Mouse (Mus musculus): Measurements from ENCODE around the gene Kalrn. TPM values are rescaled to one million over a fixed set of nuclear protein-coding genes. Genes with fewer than 3 reads are reported as not detected.

Kalrn gene
- polyA plus RNA-seq, 1 experiment from 2014 or later: 11.0 TPM

GRCm38 (mm10) chr16:34154903-34155302 is 418.4 kb downstream of the Kalrn start:
- DNase-seq (ENCODE audit: extremely low spot score, low spot score): no peak
- WGBS: 91% methylated on average over 3 of the region's 3 CpGs
- Histone ChIP-seq H3K9me3 (no peaks in the 10 kb centered on the region), H3K36me3 (replicated peaks) (peaks cover 5% of the 10 kb centered on the region; the same call in 1 of the 2 replicates), H3K27ac (no peak overlapping the region), H3K27me3 (ENCODE audit: poor library complexity, severe bottlenecking) (no peaks in the 10 kb centered on the region), H3K4me1 (peaks cover 7% of the 10 kb centered on the region; the same call in 1 of the 2 replicates), H3K4me3 (no peak overlapping the region)

GRCm38 (mm10) chr16:34151528-34152071 is 421.7 kb downstream of the Kalrn start:
- Histone ChIP-seq H3K9me3 (no peaks in the 10 kb centered on the region), H3K27me3 (ENCODE audit: poor library complexity, severe bottlenecking) (no peaks in the 10 kb centered on the region), H3K27ac (no peak overlapping the region), H3K4me3 (no peak overlapping the region), H3K4me1 (peaks cover 7% of the 10 kb centered on the region; the same call in 1 of the 2 replicates), H3K36me3 (replicated peaks) (peaks cover 5% of the 10 kb centered on the region; the same call in 1 of the 2 replicates)
- no peak for DNase-seq (ENCODE audit: extremely low spot score, low spot score)
- 85% methylated on average over 3 of the region's 3 CpGs for WGBS

DNA sequence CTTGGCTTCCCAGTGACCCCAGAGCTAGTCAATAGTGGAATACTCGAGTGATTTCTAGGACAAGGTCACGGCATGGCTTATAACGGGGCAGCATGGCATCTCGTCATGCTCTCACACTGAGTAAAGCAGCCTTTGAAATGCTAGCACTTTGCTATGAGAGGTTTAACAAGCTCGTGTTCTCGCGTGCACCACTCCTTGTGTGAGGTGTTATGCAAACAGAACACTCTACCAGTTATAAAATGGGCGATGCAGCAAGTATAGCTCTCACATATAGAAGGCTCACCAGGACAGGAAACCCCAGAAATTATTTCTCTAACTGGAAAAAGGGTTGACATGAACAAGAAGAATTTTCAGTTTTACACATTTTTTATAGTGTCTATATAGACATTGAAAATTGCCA is 431.7 kb downstream of the Kalrn start:
- 90% methylated on average over 8 of the region's 8 CpGs for WGBS
- Histone ChIP-seq H3K27me3 (ENCODE audit: poor library complexity, severe bottlenecking) (no peaks in the 10 kb centered on the region), H3K9me3 (no peaks in the 10 kb centered on the region), H3K27ac (no peak overlapping the region), H3K36me3 (replicated peaks) (no peaks in the 10 kb centered on the region), H3K4me3 (no peak overlapping the region), H3K4me1 (peaks cover 18% of the 10 kb centered on the region)
- no peak for DNase-seq (ENCODE audit: extremely low spot score, low spot score)

DNA sequence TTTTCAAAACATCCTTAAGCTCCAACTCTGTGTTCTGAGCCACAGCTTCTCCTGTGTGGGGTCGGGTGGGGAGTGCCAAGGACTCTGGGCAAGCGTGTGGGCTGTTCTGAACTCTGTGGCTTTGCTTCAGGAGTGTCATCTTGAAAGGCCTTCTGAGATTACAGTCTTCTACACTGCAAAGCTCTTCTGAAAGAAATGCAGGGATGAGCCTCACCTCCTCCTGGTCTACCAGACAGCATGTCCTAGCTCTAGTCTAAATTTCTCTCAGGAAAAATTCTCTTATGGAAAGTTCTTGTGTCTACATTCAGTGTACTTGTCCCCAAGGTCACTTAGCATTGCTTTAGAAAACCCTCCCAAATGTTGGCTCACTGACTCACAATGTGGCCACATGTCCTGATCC is 438.3 kb downstream of the Kalrn start:
- Histone ChIP-seq H3K4me3 (no peak overlapping the region), H3K4me1 (no peaks in the 10 kb centered on the region), H3K27me3 (ENCODE audit: poor library complexity, severe bottlenecking) (no peaks in the 10 kb centered on the region), H3K27ac (no peak overlapping the region), H3K9me3 (no peaks in the 10 kb centered on the region), H3K36me3 (replicated peaks) (no peaks in the 10 kb centered on the region; the same call in 1 of the 2 replicates)
- DNase-seq (ENCODE audit: extremely low spot score, low spot score): no peak
- 94% methylated on average over 2 of the region's 2 CpGs for WGBS

- Histone ChIP-seq H3K27me3 (ENCODE audit: poor library complexity, severe bottlenecking) (no peaks in the 10 kb centered on the region), H3K9me3 (no peaks in the 10 kb centered on the region), H3K36me3 (replicated peaks) (no peaks in the 10 kb centered on the region; the same call in 1 of the 2 replicates), H3K27ac (no peak overlapping the region), H3K4me1 (no peaks in the 10 kb centered on the region), H3K4me3 (no peak overlapping the region)
- WGBS: 74% methylated on average over 3 of the region's 3 CpGs
- no peak for DNase-seq (ENCODE audit: extremely low spot score, low spot score)
These were observed 438.7 kb downstream of the Kalrn start for GRCm38 (mm10) chr16:34134628-34135027.

DNA sequence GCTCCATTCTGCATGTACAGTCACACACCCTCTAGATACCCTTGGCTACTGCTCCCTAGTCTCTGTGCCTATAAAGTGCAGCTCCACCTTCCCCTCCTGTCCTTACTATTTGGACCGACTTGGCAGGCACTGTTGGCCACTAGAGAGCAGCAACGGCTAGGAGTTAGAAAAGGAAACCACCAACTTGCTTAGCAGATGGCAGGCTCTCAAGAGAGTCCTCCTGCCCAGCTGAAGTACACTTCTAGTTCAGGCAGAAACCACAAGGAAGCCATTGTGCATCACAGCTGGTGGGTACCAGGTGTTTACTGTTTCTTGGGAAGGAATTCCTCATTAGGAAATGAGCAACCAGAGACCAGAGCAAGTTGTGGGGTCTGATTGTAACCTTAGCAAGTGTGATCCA is 447.7 kb downstream of the Kalrn start:
- no peaks in the 10 kb centered on the region for H3K9me3 ChIP-seq
- H3K36me3 ChIP-seq (replicated peaks): no peaks in the 10 kb centered on the region
- no peak overlapping the region for H3K4me3 ChIP-seq
- WGBS: 12% methylated on average over 2 of the region's 2 CpGs
- H3K27me3 ChIP-seq (ENCODE audit: poor library complexity, severe bottlenecking): no peaks in the 10 kb centered on the region
- DNase-seq (ENCODE audit: extremely low spot score, low spot score): peak; percentile 57
- peaks cover 14% of the 10 kb centered on the region for H3K4me1 ChIP-seq
- H3K27ac ChIP-seq: no peak overlapping the region

DNA sequence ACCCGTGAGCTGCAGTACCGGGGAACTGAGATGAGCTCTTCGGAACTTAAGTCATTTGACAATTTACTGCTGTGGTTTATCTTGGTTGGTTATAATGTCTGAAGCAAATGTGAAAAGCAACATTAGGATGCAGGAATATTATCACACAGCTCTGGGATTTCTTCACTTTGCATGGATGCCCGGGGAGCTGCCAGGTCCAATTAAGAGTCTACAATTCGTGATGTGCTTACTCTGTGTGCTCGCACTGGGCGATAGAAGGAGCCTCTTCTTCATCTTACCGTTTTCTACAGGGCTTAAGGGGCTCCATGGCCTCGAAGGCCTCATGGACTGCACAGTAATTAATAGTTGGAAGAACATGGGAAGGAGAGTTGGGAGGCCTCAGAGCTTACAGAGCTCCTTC is 450.8 kb downstream of the Kalrn start:
- no peak overlapping the region for H3K27ac ChIP-seq
- DNase-seq (ENCODE audit: extremely low spot score, low spot score): no peak
- H3K4me1 ChIP-seq: peaks cover 14% of the 10 kb centered on the region
- no peaks in the 10 kb centered on the region for H3K27me3 ChIP-seq (ENCODE audit: poor library complexity, severe bottlenecking)
- no peaks in the 10 kb centered on the region for H3K36me3 ChIP-seq (replicated peaks)
- WGBS: 90% methylated on average over 9 of the region's 9 CpGs
- H3K4me3 ChIP-seq: no peak overlapping the region
- H3K9me3 ChIP-seq: no peaks in the 10 kb centered on the region

DNA sequence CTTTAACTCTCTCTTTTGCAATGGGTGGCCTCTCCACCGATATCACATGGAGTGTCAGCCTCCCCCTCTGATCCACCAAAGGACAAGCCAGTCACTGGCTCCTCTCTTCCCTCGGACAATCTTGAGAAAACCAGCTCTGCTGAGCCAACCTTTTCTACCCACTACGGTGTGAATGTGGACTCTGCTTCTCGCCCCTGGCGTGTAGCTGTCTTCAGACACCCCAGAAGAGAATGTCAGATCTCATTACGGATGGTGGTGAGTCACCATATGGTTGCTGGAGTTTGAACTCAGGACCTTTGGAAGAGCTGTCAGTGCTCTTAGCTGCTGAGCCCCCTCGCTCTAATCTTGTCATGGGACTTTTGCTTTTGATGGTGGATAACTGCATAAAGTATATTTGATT is 452.0 kb downstream of the Kalrn start:
- no peaks in the 10 kb centered on the region for H3K9me3 ChIP-seq
- H3K27ac ChIP-seq: no peak overlapping the region
- H3K36me3 ChIP-seq (replicated peaks): no peaks in the 10 kb centered on the region
- 89% methylated on average over 7 of the region's 7 CpGs for WGBS
- peaks cover 13% of the 10 kb centered on the region for H3K4me1 ChIP-seq
- no peak overlapping the region for H3K4me3 ChIP-seq
- no peak for DNase-seq (ENCODE audit: extremely low spot score, low spot score)
- no peaks in the 10 kb centered on the region for H3K27me3 ChIP-seq (ENCODE audit: poor library complexity, severe bottlenecking)

DNA sequence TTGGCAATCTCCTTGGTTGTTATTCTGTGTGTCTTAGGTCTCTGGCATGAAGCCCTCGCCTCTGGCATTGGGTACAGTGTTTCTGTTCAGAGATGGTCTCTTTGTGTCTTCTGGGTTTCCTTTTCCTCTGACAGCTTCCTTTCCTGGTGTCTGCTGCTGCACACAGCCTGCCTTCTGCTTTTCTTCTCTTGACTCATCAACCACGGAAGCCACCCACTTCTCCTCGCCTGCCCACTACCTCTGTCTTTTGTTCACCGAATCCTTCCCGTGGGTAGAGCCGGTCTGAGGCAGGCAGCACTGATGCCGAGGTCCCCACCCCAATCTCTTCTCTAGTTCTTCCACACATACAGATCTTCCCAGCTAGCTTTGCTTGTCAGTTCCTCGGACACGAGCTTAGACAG is 452.5 kb downstream of the Kalrn start:
- peaks cover 8% of the 10 kb centered on the region for H3K4me1 ChIP-seq
- no peaks in the 10 kb centered on the region for H3K36me3 ChIP-seq (replicated peaks)
- no peaks in the 10 kb centered on the region for H3K9me3 ChIP-seq
- no peak for DNase-seq (ENCODE audit: extremely low spot score, low spot score)
- H3K27me3 ChIP-seq (ENCODE audit: poor library complexity, severe bottlenecking): no peaks in the 10 kb centered on the region
- H3K27ac ChIP-seq: no peak overlapping the region
- 82% methylated on average over 9 of the region's 9 CpGs for WGBS
- no peak overlapping the region for H3K4me3 ChIP-seq

GRCm38 (mm10) chr16:34119844-34120243 is 453.5 kb downstream of the Kalrn start:
- Histone ChIP-seq H3K4me3 (no peak overlapping the region), H3K36me3 (replicated peaks) (no peaks in the 10 kb centered on the region), H3K27ac (no peak overlapping the region), H3K9me3 (no peaks in the 10 kb centered on the region), H3K27me3 (ENCODE audit: poor library complexity, severe bottlenecking) (no peaks in the 10 kb centered on the region), H3K4me1 (no peaks in the 10 kb centered on the region)
- WGBS: 88% methylated on average over 7 of the region's 7 CpGs
- DNase-seq (ENCODE audit: extremely low spot score, low spot score): no peak

DNA sequence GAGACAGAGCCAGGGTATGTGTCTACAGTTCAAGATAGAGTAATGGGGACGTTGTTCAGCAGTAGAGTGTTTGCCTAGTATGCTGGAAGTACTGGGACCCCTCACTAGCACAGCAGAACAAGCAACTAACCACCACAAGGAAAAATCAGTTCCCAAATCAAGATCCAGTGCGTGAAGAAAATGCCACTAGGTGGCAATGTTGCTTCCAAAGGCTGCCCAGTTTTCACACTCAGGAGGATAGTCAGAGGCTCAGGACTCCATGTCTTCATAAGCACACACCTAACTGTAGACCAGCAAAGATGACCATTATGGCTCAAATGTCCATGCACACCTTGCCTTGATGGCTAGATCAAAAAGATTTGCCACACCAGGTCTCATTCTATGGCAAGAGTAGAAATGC is 454.0 kb downstream of the Kalrn start:
- no peak for DNase-seq (ENCODE audit: extremely low spot score, low spot score)
- no peaks in the 10 kb centered on the region for H3K36me3 ChIP-seq (replicated peaks)
- no peaks in the 10 kb centered on the region for H3K9me3 ChIP-seq
- no peak overlapping the region for H3K4me3 ChIP-seq
- H3K4me1 ChIP-seq: no peaks in the 10 kb centered on the region
- 33% methylated on average over 2 of the region's 2 CpGs for WGBS
- no peaks in the 10 kb centered on the region for H3K27me3 ChIP-seq (ENCODE audit: poor library complexity, severe bottlenecking)
- no peak overlapping the region for H3K27ac ChIP-seq

DNA sequence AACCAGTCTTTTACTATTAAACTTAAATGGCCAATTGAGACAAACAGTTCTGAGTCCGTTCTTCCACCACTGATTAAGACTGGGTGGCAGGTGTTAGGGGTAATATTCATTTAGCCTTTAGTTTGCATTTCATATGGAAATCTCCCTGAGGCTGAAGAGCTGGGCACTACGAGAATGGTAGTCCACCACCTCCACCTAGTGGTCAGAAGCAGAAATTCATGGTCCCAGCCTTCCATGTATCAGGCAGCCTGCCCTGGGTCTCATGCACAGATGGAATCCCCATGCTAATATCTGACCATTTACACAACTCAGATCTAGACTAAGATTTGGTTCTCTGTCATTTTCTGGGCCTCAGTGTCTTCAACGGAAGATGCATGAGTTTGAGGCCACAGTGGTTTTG is 458.7 kb downstream of the Kalrn start:
- WGBS: 4% methylated on average over 3 of the region's 3 CpGs
- H3K27me3 ChIP-seq (ENCODE audit: poor library complexity, severe bottlenecking): no peaks in the 10 kb centered on the region
- H3K9me3 ChIP-seq: no peaks in the 10 kb centered on the region
- H3K36me3 ChIP-seq (replicated peaks): no peaks in the 10 kb centered on the region
- peak; percentile 60 for DNase-seq (ENCODE audit: extremely low spot score, low spot score)
- H3K27ac ChIP-seq: no peak overlapping the region
- H3K4me3 ChIP-seq: no peak overlapping the region
- no peaks in the 10 kb centered on the region for H3K4me1 ChIP-seq

GRCm38 (mm10) chr16:34113150-34113549 is 460.2 kb downstream of the Kalrn start:
- Histone ChIP-seq H3K27me3 (ENCODE audit: poor library complexity, severe bottlenecking) (no peaks in the 10 kb centered on the region), H3K4me3 (no peak overlapping the region), H3K4me1 (no peaks in the 10 kb centered on the region), H3K27ac (no peak overlapping the region), H3K36me3 (replicated peaks) (no peaks in the 10 kb centered on the region), H3K9me3 (no peaks in the 10 kb centered on the region)
- no peak for DNase-seq (ENCODE audit: extremely low spot score, low spot score)
- WGBS: 92% methylated on average over 9 of the region's 9 CpGs

DNA sequence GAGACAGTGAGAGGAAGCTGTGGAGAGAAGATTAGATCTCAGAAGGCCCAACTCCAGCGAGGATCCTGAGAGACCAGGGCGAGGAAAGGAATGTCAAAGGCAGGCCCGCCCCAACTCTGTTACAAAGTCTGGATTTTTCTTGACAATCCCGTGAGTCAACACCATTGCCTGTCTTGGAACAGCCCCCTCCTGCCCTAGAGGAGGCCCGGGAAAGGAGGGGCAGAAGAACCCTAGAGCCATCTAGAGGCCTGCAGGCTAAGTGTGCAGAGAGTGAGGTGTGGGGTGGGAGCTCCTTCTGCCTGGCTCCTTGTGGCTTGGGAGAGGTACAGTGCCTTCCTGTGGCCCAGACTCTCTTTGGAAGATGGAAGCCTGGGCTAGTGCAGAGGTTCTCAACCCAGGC is 460.8 kb downstream of the Kalrn start:
- H3K27me3 ChIP-seq (ENCODE audit: poor library complexity, severe bottlenecking): no peaks in the 10 kb centered on the region
- no peaks in the 10 kb centered on the region for H3K36me3 ChIP-seq (replicated peaks)
- H3K27ac ChIP-seq: peak overlapping the region; percentile 25; the same call in 1 of the 2 replicates
- no peak overlapping the region for H3K4me3 ChIP-seq
- WGBS: 34% methylated on average over 5 of the region's 5 CpGs
- no peaks in the 10 kb centered on the region for H3K4me1 ChIP-seq
- DNase-seq (ENCODE audit: extremely low spot score, low spot score): no peak
- no peaks in the 10 kb centered on the region for H3K9me3 ChIP-seq
